Mouse (Mus musculus) limb, embryonic 11.5 days (tissue): ENCODE data around the gene Klf13. TPM values are rescaled to one million over a fixed set of nuclear protein-coding genes. Genes with fewer than 3 reads are reported as not detected.
A peak's percentile ranks its signal among the peaks of the same experiment; 100 is the strongest.

Experiments
- ATAC-seq: fragments of 200-750 bp; cut with Nextera tagmentation; 2 replicates; pipeline ENCODE4 v1.8.0; 2017; ENCODE audit warnings: low read depth; ENCODE audit not compliant: insufficient number of reproducible peaks, low FRiP score, low TSS enrichment
- DNase-seq: peaks from one replicate; pipeline ENCODE4 v3.0.0-alpha.2; 2015; ENCODE audit warnings: low spot score
- H3K27ac ChIP-seq: fragments of 300-500 bp; sonication (generic); replicated peaks from 2 replicates; pipeline ENCODE4 v1.5.1; 2014; ENCODE audit warnings: low read depth, mild to moderate bottlenecking, low read length
- H3K27me3 ChIP-seq: fragments of 300-500 bp; sonication (generic); 2 replicates; pipeline ENCODE4 v1.6.1; 2014; ENCODE audit warnings: mild to moderate bottlenecking, low read length, mixed read lengths; ENCODE audit not compliant: control insufficient read depth, insufficient read depth
- H3K36me3 ChIP-seq: fragments of 300-500 bp; sonication (generic); 2 replicates; pipeline ENCODE4 v1.6.1; 2014; ENCODE audit warnings: mild to moderate bottlenecking, low read length, moderate library complexity, mixed read lengths; ENCODE audit not compliant: control insufficient read depth, insufficient read depth
- H3K4me1 ChIP-seq: fragments of 300-500 bp; sonication (generic); 2 replicates; pipeline ENCODE4 v1.6.1; 2014; ENCODE audit warnings: low read length, mixed read lengths; ENCODE audit not compliant: control insufficient read depth, insufficient read depth
- H3K4me2 ChIP-seq: fragments of 300-500 bp; sonication (generic); 2 replicates; pipeline ENCODE4 v1.6.1; 2014; ENCODE audit warnings: low read depth, mild to moderate bottlenecking, moderate library complexity; ENCODE audit not compliant: severe bottlenecking
- H3K4me3 ChIP-seq: fragments of 300-500 bp; sonication (generic); 2 replicates; pipeline ENCODE4 v1.5.1; 2014; ENCODE audit warnings: low read depth, low read length
- H3K9ac ChIP-seq: fragments of 300-500 bp; sonication (generic); 2 replicates; pipeline ENCODE4 v1.6.1; 2014; ENCODE audit warnings: mild to moderate bottlenecking, low read length
- H3K9me3 ChIP-seq: fragments of 300-500 bp; sonication (generic); 2 replicates; pipeline ENCODE4 v1.6.1; 2016; ENCODE audit warnings: low read length; ENCODE audit not compliant: control insufficient read depth
- WGBS: fragments of 180-500 bp; shearing (Covaris S2); extraction: QIAGEN DNeasy Blood & Tissue Kit; methylation state at CpG from one replicate; pipeline ENCODE4 v1.1.7; 2014; 5-methylcytosine and 5-hydroxymethylcytosine counted together
- polyA plus RNA-seq: library from polyadenylated mRNA; unstranded; fragments of >200 nt; fragmentation: Nextera tagmentation; extraction: Ambion mirVana; gene quantifications from 2 replicates; pipeline ENCODE4 v1.2.1, GENCODE M21; 2014

Klf13 gene
- polyA plus RNA-seq, 1 experiment from 2014 or later = 18.8 TPM

DNA sequence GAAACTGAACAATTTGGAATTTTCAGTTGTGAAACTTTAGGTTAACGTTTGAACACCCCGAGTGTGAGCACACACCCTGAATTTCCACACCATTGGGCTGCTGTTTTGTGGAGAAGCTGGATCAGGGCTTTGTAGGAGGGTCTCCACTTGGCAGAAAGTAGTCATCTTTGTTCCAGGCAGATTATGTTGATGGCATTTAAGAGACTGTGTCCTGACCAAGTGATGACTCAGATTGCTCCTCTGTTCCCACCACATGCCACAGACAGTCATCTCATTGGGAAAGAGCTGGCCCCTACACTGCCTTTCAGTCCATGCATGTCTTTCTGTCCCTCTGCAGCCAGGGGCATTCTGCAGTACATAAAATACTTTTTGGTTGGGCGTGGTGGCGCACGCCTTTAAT is 1.6 kb upstream of the Klf13 start:
- H3K4me2 ChIP-seq = no peak overlapping the region

DNA sequence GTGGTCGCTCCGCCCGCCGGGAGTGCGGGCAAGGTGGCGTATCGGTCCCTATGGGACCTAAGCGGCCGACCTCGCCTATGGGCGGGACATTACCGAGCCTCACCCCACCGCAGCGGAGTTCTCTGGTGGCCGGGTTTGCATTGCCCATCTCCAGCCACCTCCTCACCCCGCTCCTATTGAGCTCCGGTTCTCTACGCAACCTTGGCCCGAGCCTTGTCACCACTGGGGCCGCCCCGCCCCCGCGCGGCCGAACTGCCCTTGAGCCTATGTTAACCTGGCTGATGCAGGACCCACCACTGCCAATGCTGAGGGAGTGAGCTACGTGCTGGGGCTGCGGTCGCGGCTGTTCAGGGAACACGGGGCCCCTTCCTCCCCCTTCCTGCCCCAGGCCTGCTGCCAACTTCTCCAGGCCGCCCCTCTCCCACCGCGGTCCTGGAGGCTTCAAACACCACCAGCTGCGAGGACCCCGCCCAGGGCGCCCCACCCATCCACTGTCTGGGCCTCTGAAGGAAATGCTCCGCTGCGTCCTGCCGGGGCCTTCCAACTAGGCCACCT is 759 bp upstream of the Klf13 start:
- Histone ChIP-seq H3K9me3 (no peaks in the 10 kb centered on the region), H3K4me2 (peak overlapping the region; percentile 95), H3K4me3 (peak overlapping the region; percentile 67), H3K4me1 (peaks cover 4% of the 10 kb centered on the region; the same call in 1 of the 2 replicates), H3K9ac (peak overlapping the region; percentile 76), H3K27ac (peak overlapping the region; percentile 77), H3K27me3 (no peaks in the 10 kb centered on the region), H3K36me3 (no peaks in the 10 kb centered on the region)
- WGBS = 0% methylated on average over 38 of the region's 39 CpGs
- DNase-seq = peak; percentile 77
- peak; percentile 46 for ATAC-seq

More for the DNA sequence above, 1.6 kb upstream of the Klf13 start:
- H3K4me3 ChIP-seq = no peak overlapping the region
- H3K27me3 ChIP-seq = no peaks in the 10 kb centered on the region
- H3K9me3 ChIP-seq = no peaks in the 10 kb centered on the region
- ATAC-seq (no peak), DNase-seq (no peak)
- H3K27ac ChIP-seq = no peak overlapping the region
- H3K36me3 ChIP-seq = no peaks in the 10 kb centered on the region
- WGBS = 91% methylated on average over 5 of the region's 5 CpGs
- no peak overlapping the region for H3K9ac ChIP-seq
- H3K4me1 ChIP-seq = peaks cover 4% of the 10 kb centered on the region; the same call in 1 of the 2 replicates

- peak overlapping the region; percentile 77 for H3K27ac ChIP-seq
- H3K27me3 ChIP-seq = no peaks in the 10 kb centered on the region
- ATAC-seq (peak; percentile 67), DNase-seq (no peak)
- H3K4me3 ChIP-seq = peak overlapping the region; percentile 67
- no peaks in the 10 kb centered on the region for H3K36me3 ChIP-seq
- H3K9ac ChIP-seq = peak overlapping the region; percentile 75
- WGBS = under 1% methylated on average over 97 of the region's 121 CpGs
- H3K4me2 ChIP-seq = peak overlapping the region; percentile 95
- no peaks in the 10 kb centered on the region for H3K9me3 ChIP-seq
- peaks cover 4% of the 10 kb centered on the region; the same call in 1 of the 2 replicates for H3K4me1 ChIP-seq
These were observed 425 bp downstream of the Klf13 start for GRCm38 (mm10) chr7:63938066-63938913.

DNA sequence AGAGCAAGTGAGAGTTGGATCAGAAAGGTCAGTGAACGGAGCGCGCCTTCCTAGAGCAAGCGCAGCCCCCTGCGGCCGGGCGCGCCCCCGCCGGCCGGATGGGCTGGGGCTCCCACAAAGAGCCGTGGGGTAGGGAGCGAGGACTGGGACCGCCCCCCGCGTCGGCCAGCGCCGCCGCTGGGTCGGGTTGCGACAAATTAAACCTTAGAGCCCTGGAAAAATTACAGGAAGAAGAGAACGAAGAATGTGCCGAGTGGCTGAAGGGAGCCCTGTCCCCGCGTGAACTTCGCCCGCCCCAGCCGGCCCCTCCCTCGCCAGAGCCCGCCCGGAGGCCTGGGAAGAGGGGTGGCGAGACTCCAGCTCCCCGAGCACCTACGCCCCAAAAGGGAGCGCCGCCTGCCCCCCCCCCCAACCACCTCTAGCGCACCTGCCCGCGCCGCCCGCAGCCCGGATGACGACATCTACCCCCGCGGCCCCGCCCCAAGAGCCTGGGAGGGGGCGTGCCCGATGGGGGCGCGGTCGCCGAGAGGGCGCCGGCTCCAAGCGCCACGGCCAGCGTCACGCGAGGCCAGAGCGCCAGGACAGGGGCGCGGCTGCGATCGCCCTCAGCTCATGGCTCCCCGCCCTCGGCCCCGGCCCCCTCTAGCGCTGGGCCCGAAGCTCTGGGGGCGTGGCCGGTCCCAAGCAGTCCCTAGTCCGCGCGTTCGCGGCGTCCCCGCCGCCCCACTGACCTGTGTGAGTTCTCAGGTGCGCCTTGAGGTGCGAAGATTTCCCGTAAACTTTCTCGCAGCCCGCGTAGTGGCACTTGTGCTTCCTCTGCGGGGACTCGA is 1.3 kb downstream of the Klf13 start:
- Histone ChIP-seq H3K4me1 (peaks cover 4% of the 10 kb centered on the region; the same call in 1 of the 2 replicates), H3K27me3 (no peaks in the 10 kb centered on the region), H3K27ac (peak overlapping the region; percentile 77), H3K4me3 (peak overlapping the region; percentile 67), H3K9me3 (no peaks in the 10 kb centered on the region), H3K36me3 (no peaks in the 10 kb centered on the region), H3K9ac (peak overlapping the region; percentile 75), H3K4me2 (peak overlapping the region; percentile 95)
- peak; percentile 15 for ATAC-seq
- WGBS = under 1% methylated on average over 64 of the region's 88 CpGs
- peak; percentile 81 for DNase-seq

DNA sequence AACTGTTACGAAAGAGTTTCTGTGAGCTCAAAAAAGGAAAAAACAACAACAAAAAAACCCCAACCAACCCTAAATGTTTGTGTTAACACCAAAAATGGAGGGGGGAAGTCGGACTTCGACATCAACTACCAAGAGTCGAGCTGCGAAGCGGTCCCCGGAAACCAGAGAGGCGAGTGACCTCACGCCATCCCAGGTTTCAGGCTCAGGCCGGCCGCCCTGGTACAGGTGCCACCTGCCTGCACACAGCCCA is 1.8 kb downstream of the Klf13 start:
- H3K9ac ChIP-seq = peak overlapping the region; percentile 50
- no peak overlapping the region for H3K27ac ChIP-seq
- no peaks in the 10 kb centered on the region for H3K27me3 ChIP-seq
- ATAC-seq (no peak), DNase-seq (no peak)
- no peaks in the 10 kb centered on the region for H3K9me3 ChIP-seq
- peak overlapping the region; percentile 67 for H3K4me3 ChIP-seq
- H3K4me2 ChIP-seq = peak overlapping the region; percentile 95
- WGBS = under 1% methylated on average over 11 of the region's 11 CpGs
- H3K4me1 ChIP-seq = peaks cover 4% of the 10 kb centered on the region; the same call in 1 of the 2 replicates
- no peaks in the 10 kb centered on the region for H3K36me3 ChIP-seq

DNA sequence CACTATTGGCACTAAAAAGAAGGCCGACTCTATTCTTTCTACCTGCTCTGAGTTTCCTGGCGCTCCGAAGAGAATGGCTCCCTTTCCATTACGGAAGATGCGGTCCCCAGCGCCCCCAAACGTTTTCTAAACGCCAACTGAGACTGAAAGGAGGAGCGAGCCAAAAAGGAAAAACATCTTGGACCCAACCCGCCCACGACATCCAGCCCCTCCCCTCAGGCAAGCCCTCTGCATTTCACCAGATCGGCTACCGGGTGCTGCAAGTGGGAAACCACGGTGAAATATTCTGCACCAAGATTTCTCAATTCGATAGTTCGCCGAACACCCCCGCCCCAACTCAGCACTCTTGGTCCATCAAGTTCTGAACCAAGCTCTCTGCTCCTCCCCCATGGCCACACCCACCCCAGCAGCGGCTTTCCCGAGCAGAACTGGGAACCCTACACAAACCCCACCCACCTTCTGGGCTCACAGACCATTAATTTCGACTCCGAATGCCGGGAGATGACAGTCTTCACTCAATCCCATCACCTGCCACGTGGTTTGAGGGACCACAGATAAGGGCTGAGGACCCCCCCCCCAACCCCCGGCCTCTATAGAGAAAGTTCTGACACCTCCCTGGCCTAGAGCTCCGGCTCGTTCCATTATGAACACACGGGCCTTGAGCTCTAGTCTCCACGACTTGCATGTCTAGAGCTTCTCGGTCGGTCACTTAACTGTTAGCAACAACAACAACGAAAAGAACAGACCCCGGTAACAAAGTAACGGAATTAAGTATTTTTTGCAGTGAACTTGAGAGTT is 2.3 kb downstream of the Klf13 start:
- peak; percentile 67 for DNase-seq
- Histone ChIP-seq H3K4me2 (peak overlapping the region; percentile 95), H3K27me3 (no peaks in the 10 kb centered on the region), H3K4me3 (peak overlapping the region; percentile 67), H3K9ac (peak overlapping the region; percentile 27; the same call in 1 of the 2 replicates), H3K27ac (no peak overlapping the region), H3K9me3 (no peaks in the 10 kb centered on the region), H3K4me1 (peaks cover 4% of the 10 kb centered on the region; the same call in 1 of the 2 replicates), H3K36me3 (no peaks in the 10 kb centered on the region)
- no peak for ATAC-seq
- WGBS = under 1% methylated on average over 34 of the region's 34 CpGs

DNA sequence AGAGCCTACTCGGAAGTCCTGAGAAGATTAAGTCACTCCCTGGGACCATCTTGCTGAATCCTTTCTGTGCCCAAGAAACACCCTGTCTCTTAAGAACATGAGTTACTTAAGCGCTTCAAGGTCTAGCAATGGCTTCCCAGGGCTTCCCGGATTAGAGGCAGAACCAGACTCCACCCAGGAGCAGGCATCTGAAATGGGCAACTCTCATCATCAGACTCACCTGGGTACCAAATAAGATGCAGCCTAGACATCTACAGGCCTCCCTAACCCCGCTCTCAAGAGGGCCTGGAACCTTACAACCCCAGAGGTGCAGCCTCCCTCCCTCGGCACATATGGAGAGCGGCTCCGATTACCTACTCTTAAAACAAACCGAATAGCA is 2.9 kb downstream of the Klf13 start:
- Histone ChIP-seq H3K4me2 (peak overlapping the region; percentile 95), H3K9ac (no peak overlapping the region), H3K27me3 (no peaks in the 10 kb centered on the region), H3K36me3 (no peaks in the 10 kb centered on the region), H3K4me3 (peak overlapping the region; percentile 67), H3K4me1 (peaks cover 4% of the 10 kb centered on the region; the same call in 1 of the 2 replicates), H3K9me3 (no peaks in the 10 kb centered on the region), H3K27ac (no peak overlapping the region)
- WGBS = 14% methylated on average over 8 of the region's 8 CpGs
- DNase-seq (no peak), ATAC-seq (no peak)
